Mouse (Mus musculus) cortical plate, adult 2 months (tissue): ENCODE data around the gene Col9a2. TPM values are rescaled to one million over a fixed set of nuclear protein-coding genes. Genes with fewer than 3 reads are reported as not detected.

Source experiments
- H3K27ac ChIP-seq: fragments of 200-500 bp; 2 replicates; pipeline ENCODE4 v1.5.1; 2012; ENCODE audit warnings: low read length, control low read depth, inconsistent platforms; ENCODE audit not compliant: insufficient read depth
- H3K4me1 ChIP-seq: fragments of 200-500 bp; 2 replicates; pipeline ENCODE4 v1.6.1; 2011; ENCODE audit warnings: low read length; ENCODE audit not compliant: control insufficient read depth, insufficient read depth
- H3K4me3 ChIP-seq: fragments of 200-500 bp; 2 replicates; pipeline ENCODE4 v1.5.1; 2011; ENCODE audit warnings: mild to moderate bottlenecking, low read length, control low read depth; ENCODE audit not compliant: insufficient read depth
- CTCF ChIP-seq: fragments of 200-500 bp; IDR thresholded peaks from 2 replicates; pipeline ENCODE4 v1.5.1; 2011; ENCODE audit warnings: mild to moderate bottlenecking, control low read depth, low read length; ENCODE audit not compliant: insufficient read depth; ENCODE audit errors: extremely low read depth
- POLR2A ChIP-seq: fragments of 200-500 bp; IDR thresholded peaks from 2 replicates; pipeline ENCODE4 v1.6.1; 2011; ENCODE audit warnings: mild to moderate bottlenecking, low read length, control low read depth; ENCODE audit not compliant: insufficient read depth; ENCODE audit errors: extremely low read depth
- polyA plus RNA-seq: library from polyadenylated mRNA; depleted of rRNA; stranded (reverse); fragments of >200 nt; gene quantifications from 2 replicates; pipeline ENCODE4 v1.2.3, GENCODE M21; 2012; rRNA removed

Col9a2 gene
- polyA plus RNA-seq, 1 experiment = 5.3 TPM

GRCm38 (mm10) chr4:121065336-121065735 lies 26.2 kb downstream of the Col9a2 start:
- no peak overlapping the region for H3K27ac ChIP-seq
- no peak for TF ChIP-seq CTCF
- no peak for TF ChIP-seq POLR2A
- H3K4me3 ChIP-seq = no peak overlapping the region
- H3K4me1 ChIP-seq = no peaks in the 10 kb centered on the region; the same call in 1 of the 2 replicates

- Histone ChIP-seq H3K4me1 (no peaks in the 10 kb centered on the region), H3K4me3 (no peak overlapping the region), H3K27ac (no peak overlapping the region)
- TF ChIP-seq POLR2A = no peak
- no peak for TF ChIP-seq CTCF
Measured at GRCm38 (mm10) chr4:121074250-121074649, 35.1 kb downstream of the Col9a2 start.

GRCm38 (mm10) chr4:121077915-121078646 lies 38.9 kb downstream of the Col9a2 start:
- Histone ChIP-seq H3K4me1 (no peaks in the 10 kb centered on the region; the same call in 1 of the 2 replicates), H3K4me3 (no peak overlapping the region), H3K27ac (no peak overlapping the region)
- TF ChIP-seq CTCF (no peak), POLR2A (no peak)

- TF ChIP-seq CTCF = no peak
- no peak for TF ChIP-seq POLR2A
- Histone ChIP-seq H3K4me1 (no peaks in the 10 kb centered on the region; the same call in 1 of the 2 replicates), H3K4me3 (no peak overlapping the region), H3K27ac (no peak overlapping the region)
Measured at GRCm38 (mm10) chr4:121080395-121080794, 41.2 kb downstream of the Col9a2 start.

- no peak for TF ChIP-seq POLR2A
- no peak for TF ChIP-seq CTCF
- no peak overlapping the region for H3K4me3 ChIP-seq
Measured at GRCm38 (mm10) chr4:121084506-121084905, 45.3 kb downstream of the Col9a2 start.

GRCm38 (mm10) chr4:121088696-121089095 lies 49.5 kb downstream of the Col9a2 start:
- Histone ChIP-seq H3K27ac (no peak overlapping the region), H3K4me3 (no peak overlapping the region), H3K4me1 (no peaks in the 10 kb centered on the region)
- TF ChIP-seq POLR2A = no peak
- TF ChIP-seq CTCF = no peak

More at GRCm38 (mm10) chr4:121084506-121084905, 45.3 kb downstream of the Col9a2 start:
- Histone ChIP-seq H3K27ac (no peak overlapping the region), H3K4me1 (no peaks in the 10 kb centered on the region; the same call in 1 of the 2 replicates)

- Histone ChIP-seq H3K4me1 (no peaks in the 10 kb centered on the region), H3K4me3 (no peak overlapping the region), H3K27ac (no peak overlapping the region)
- TF ChIP-seq CTCF = no peak
- TF ChIP-seq POLR2A = no peak
Measured at GRCm38 (mm10) chr4:121090211-121090610, 51.0 kb downstream of the Col9a2 start.

- no peak for TF ChIP-seq CTCF
- peak; percentile 47 for TF ChIP-seq POLR2A
- Histone ChIP-seq H3K27ac (no peak within 1 kb of the TSS), H3K4me1 (peaks cover 2% of the 10 kb centered on the region; the same call in 1 of the 2 replicates), H3K4me3 (peak within 1 kb of the TSS; percentile 58)
Measured at GRCm38 (mm10) chr4:121097650-121098378, 58.6 kb downstream of the Col9a2 start, which contains the start of gene Zmpste24. Zmpste24 (minus strand) TSS chr4:121098241.

GRCm38 (mm10) chr4:121103304-121103703 lies 64.1 kb downstream of the Col9a2 start:
- no peak overlapping the region for H3K4me3 ChIP-seq

More at GRCm38 (mm10) chr4:121103304-121103703, 64.1 kb downstream of the Col9a2 start:
- no peak for TF ChIP-seq POLR2A
- TF ChIP-seq CTCF = no peak
- H3K27ac ChIP-seq = no peak overlapping the region
- no peaks in the 10 kb centered on the region for H3K4me1 ChIP-seq

Other genes with a start within 250 kb of the Col9a2 start
- 87.5 and 88.5 TPM in 2 replicates for gene Nfyc, start 207.8 kb upstream of the Col9a2 start, polyA plus RNA-seq
- gene Rims3, start 184.6 kb upstream of the Col9a2 start, polyA plus RNA-seq = 95.7 and 102 TPM in 2 replicates
- gene Exo5, start 114.4 kb upstream of the Col9a2 start, polyA plus RNA-seq = 11.3 and 12.2 TPM in 2 replicates
- gene Zfp69, start 87.7 kb upstream of the Col9a2 start, polyA plus RNA-seq = 1.5 and 2.2 TPM in 2 replicates
- gene Smap2, start 22.1 kb upstream of the Col9a2 start, polyA plus RNA-seq = 100 and 101 TPM in 2 replicates
- 20.4 and 22.0 TPM in 2 replicates for gene Zmpste24, start 58.9 kb downstream of the Col9a2 start, polyA plus RNA-seq
- gene Tmco2, start 69.8 kb downstream of the Col9a2 start, polyA plus RNA-seq = not detected in 2 replicates
- gene Rlf, start 175.7 kb downstream of the Col9a2 start, polyA plus RNA-seq = 14.1 and 15.4 TPM in 2 replicates